Mouse (Mus musculus): Measurements from ENCODE around the gene Lcn2.

DNA sequence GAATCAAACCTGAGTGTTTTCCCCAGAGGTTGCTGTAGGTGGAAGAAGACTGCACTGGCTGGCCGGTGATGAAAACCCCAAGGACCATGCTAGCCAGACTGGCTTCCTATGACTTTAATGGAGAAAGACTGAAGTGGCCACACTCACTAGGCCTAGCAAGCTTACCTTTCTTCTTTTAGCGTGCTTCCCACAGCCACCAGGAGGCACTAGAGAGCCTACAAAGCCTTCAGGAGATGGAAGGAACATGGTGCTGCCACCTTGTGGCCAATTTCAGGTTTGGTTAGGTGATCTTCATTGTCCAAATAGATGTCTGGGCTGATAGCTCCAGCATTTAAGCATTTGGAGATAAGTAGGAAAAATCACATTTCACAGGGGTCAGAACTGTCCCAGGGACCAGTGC lies 16.6 kb upstream of the Lcn2 start:
- TF ChIP-seq CTCF (IDR thresholded peaks at IDR 0.05; ENCODE audit: control insufficient read depth, insufficient read depth, insufficient replicate concordance, low read depth, low read length) (peak; percentile 94; the same call in 1 of the 2 replicates), POLR2A (IDR thresholded peaks at IDR 0.05; ENCODE audit: control insufficient read depth, low read depth, low read length) (no peak)
